Mouse (Mus musculus) urinary bladder, adult 18-20 months (tissue): ENCODE measurements around the gene Zfp729a.
"Not testable (repeated sequence)": the region's sequence is repeated elsewhere in the genome, so short reads cannot be mapped to it uniquely, and the experiment has no call there.

Experiments
- DNase-seq, 2 experiments: peaks; one replicate each; pipeline ENCODE4 v3.0.0; 2022; ENCODE audit warnings: low spot score in 2 of 2, mixed read lengths in 2 of 2

Zfp729a gene

DNA sequence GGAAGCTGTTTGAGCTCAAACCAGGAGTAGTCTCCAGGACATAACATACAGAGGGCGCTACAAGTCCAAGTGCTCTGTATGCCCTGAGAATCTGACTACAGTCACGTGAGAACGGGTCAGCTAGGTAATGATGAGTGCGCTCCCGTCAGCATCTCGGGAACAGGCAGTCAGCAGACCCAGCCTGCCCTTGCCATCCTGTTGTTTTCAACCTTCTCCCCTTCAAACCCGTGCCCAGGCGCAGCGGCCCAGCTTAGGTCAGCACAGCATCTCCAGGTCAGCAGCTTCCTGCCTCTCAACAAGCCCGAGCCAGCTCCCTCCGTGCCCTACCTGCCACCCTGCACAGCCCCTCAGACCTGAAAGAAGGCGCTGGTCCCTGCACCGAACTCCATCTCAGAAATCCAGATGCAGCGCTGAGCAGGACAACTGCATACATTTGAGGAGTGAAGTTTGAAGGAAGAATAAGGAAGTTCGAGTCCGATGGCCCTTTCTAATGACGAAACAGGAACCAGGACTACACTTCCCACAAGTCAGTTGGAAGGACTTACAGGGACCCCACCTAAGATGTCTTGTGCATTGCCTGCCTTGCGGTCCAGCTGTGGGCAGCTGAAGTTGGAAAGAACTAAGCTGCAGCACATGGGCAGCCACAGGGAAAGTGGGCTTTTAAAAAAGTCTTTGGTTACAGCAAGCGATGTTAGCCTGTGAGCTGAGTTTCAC, at the start of gene Zfp729a, which contains the start of gene Gm49345:
TSS of gene Zfp729a (minus strand) at position 498 of the 714 bp plus-strand sequence.
TSS of gene Gm49345 (minus strand) at position 476 of the 714 bp plus-strand sequence.
- DNase-seq: peak; percentile 72 to 78

DNA sequence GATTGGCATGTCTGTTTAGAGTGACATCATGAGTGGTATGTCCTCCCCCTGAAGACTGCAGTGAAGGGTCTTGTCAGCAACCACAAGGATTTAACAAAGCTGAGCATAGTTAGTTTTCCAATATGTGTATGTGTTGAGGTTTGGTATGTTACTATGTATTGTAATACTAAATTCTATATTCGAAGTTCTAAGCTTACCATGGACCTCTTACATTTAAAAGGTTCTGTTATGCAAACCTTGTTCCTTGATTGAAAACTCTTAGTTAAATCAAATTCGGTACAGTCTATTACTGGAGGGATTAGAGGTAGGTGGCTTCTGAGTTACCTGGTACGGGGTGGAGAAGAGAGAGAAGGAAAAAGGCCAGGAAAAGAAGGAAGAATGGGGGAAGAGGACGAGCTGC, 49.4 kb upstream of the Zfp729a start, which contains the start of gene Zfp738:
TSS of gene Zfp738 (minus strand) at position 101 of the 400 bp plus-strand sequence.
- DNase-seq: no peak

DNA sequence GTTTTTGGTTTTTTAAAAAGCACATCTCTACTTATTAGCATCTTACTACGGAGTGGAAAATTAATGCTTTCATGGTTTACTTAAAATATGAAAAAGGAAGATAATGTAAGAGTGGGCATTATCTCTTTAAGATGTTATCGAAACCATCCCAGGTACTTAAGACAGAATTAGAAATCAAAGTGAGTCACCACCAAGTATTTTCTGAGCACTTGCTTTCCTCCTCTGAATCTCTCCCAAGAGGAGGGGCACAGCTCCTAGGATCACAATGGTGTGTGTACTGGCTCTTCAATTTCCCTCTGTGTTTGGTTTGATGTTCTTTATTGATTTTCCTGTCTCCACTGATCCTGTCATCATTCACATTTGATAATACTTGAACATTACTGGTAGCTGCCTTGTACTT, 46.2 kb upstream of the Zfp729a start:
- not testable (repeated sequence) for DNase-seq

DNA sequence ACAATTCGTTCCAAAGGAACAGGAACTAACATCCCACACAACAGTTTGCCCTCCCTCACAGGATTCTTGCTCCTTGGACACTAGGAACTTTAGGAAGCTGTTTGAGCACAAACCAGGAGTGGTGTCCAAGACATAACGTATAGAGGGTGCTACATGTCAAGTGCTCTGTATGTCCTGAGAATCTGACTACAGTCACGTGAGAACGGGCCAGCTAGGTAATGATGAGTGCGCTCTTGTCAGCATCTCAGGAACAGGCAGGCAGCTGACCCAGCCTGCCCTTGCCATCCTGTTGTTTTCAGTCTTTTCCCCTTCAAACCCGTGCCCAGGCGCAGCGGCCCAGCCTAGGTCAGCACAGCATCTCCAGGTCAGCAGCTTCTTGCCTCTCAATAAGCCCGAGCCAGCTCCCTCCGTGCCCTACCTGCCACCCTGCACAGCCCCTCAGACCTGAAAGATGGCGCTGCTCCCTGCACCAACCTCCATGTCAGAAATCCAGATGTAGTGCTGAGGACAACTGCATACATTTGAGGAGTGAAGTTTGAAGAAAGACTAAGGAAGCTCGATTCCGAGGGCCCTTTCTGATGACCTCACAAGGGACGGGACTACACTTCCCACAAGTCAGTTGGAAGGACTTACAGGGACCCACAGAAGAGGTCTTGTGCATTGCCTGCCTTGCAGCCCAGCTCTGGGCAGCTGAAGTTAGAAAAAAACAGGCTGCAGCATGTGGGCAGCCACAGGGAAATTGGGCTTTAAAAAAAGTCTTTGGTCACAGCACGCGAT, 45.6 kb upstream of the Zfp729a start:
- peak; percentile 75 to 77 for DNase-seq

DNA sequence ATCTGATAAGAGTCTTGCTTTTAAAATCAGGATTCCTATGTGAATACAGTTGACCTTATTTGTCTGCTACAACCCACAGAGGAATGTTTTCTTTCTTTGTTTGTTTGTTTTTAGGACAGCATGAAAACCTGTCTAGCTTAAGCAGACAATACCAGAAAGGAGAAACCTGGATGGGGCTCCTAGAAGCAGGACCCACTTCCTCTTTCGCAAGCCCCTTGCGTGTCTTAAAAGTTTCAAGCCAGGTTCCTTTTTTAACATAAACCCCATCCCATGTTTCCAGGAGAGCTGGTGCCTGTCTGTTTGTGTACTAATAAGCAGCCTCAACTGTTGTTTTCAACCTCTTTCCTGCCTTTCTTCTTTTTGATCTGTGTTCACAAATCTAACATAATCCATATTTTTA, 37.3 kb upstream of the Zfp729a start:
- no peak for DNase-seq

DNA sequence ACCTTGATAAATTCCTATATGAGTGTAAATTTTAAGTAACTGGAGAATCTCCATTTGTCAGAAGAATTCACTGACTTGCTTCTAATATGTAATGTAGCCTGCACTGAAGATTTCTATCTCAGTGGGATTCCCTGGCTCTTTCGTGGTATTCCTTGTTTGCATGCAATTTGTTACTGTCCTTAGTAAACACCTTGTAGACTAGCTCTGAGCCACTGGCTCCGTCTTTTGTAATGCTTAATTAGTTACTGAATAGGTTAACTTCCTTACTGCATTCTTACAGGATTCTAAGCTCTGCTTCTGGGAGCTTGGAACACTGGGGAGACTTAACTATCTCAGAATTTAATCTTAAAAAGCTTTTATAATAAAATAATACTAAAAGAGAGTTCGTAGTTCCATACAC, 14.9 kb upstream of the Zfp729a start:
- no peak for DNase-seq

DNA sequence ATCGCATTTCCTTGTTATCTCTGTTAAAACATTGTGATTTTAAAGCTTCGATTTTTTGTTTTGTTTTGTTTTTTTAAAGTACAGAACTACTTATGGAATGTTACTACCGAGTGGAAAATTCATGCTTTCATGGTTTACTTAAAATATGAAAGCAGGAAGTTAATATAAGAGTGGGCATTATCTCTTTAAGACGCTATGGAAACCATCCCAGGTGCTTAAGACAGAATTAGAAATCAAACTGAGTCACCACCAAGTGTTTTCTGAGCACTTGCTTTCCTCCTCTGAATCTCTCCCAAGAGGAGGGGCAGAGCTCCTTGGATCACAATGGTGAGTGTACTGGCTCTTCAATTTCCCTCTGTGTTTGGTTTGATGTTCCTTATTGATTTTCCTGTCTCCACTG, 27.5 kb downstream of the Zfp729a start:
- no peak for DNase-seq

DNA sequence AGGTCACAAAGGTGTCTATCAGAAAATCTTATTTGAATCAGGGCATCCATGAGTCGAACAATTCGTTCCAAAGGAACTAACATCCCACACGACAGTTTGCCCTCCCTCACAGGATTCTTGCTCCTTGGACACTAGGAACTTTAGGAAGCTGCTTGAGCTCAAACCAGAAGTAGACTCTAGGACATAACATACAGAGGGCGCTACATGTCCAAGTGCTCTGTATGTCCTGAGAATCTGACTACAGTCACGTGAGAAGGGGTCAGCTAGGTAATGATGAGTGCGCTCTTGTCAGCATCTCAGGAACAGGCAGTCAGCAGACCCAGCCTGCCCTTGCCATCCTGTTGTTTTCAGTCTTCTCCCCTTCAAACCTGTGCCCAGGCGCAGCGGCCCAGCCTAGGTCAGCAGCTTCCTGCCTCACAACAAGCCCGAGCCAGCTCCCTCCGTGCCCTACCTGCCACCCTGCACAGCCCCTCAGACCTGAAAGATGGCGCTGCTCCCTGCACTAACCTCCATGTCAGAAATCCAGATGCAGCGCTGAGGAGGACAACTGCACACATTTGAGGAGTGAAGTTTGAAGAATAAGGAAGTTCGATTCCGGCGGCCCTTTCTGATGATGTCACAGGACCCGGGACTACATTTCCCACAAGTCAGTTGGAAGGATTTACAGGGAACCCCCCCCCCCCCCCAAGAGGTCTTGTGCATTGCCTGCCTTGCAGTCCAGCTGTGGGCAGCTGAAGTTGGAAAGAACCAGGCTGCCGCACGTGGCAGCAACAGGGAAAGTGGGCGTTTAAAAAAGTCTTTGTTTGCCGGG, 28.3 kb downstream of the Zfp729a start, which contains the start of gene Zfp729b:
TSS of gene Zfp729b (minus strand) at position 642 of the 811 bp plus-strand sequence.
- peak; percentile 83 for DNase-seq

DNA sequence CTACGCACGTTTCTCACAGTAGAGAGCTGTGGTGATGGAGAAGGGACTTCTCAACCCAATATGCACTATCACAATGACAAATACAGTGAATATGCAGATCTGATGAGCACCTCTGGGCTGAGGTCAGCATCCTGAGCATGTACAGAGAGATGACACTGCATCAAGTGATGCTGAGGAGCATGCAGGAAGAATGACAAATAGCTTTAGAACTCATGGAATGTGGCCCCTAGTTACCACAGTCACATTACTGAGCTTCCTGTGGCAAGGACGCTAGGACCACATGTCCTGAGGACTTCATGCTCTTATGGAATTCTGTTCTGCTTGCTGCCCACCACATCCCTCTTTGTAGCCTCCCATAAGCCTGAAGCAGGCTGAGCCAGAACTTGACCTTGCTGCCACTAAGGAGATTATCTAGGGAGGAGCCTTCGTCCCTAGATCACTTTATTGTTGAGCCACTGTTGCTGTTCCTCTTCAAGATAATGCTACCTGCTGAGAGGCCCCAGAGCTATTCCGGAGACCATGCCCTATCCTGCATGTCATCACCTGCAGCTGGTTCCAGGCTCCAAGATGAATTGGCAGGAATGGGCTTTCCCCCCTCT, 64.9 kb downstream of the Zfp729a start:
- DNase-seq: no peak
